Mouse (Mus musculus): ENCODE data around the gene Tacr2. TPM values are rescaled to one million over a fixed set of nuclear protein-coding genes. Genes with fewer than 3 reads are reported as not detected.

The Tacr2 gene
- 0.05 TPM in 1 of 2 replicates, not detected in the other for polyA plus RNA-seq (2012; rRNA removed)

DNA sequence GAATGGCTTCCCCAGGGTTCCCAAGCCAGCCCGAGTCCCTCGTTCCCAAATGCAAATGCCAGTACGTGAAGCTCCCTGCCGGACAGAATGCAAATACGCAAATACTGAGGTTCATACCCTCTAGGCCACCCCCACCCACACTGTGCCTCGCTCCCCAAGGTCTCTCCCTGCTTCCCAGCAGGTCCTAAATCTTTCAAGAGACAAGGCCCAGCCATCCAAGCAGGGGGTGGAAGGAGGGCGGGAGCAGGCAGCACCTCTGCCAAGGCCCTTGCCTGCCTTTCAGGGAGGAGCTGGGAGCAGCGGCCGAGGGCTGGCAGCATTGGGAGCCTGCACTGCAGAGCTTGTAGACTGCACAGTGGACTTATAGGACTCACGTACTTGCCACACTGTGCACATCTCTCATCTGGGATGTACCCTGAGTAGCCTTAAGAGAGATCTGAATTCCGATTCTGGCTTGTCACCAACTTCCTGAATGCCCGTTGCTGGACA lies at the start of gene Tacr2:
Tacr2 (plus strand) TSS at position 439 of the 489 bp plus-strand sequence.

DNA sequence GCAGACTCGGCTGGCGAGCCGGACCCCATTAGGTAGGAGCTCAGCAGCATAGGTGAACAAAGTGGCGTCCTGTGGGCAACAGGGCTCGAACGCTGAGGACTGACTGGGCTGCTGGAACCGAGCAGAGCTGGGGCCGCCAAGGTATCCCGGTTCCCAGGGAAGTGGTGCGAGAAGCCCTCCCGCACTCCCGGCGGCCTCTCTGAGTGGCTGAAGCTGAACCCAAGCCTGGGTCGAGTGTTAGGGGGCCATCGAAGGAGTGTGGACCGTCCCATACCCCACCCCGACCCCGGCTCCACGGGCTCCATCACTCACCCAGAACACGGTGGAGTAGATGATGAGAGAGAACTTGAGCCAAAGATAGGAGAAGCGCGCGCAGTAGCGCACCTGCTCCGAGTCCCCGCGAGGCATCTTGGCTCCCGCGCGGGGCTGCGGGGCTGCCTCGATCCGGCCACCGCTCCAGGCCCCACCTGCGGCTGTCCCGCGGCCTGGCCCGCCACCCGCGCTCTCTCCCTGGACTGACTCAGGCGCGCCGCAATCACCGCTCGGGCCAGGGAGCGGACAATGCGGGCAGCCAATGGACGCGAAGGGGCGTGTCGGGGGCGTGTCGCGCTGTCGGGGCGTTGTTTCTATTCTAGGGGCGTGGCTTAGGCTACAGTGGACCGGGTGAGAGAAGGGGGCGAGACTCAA lies 21.4 kb upstream of the Tacr2 start, which contains the start of gene Tspan15:
Tspan15 (minus strand) TSS at position 544 of the 687 bp plus-strand sequence.

Other genes with a start within 250 kb of the Tacr2 start
- not detected in 2 replicates for gene Neurog3, start 119.3 kb upstream of the Tacr2 start, polyA plus RNA-seq (2012; rRNA removed)
- gene Fam241b, start 108.5 kb upstream of the Tacr2 start, polyA plus RNA-seq (2012; rRNA removed), result 130 and 134 TPM in 2 replicates
- gene Tspan15, start 21.2 kb upstream of the Tacr2 start, polyA plus RNA-seq (2012; rRNA removed), result 10.6 and 13.1 TPM in 2 replicates
- 105 and 118 TPM in 2 replicates for gene Hk1, start 127.5 kb downstream of the Tacr2 start, polyA plus RNA-seq (2012; rRNA removed)
- gene Hkdc1, start 170.1 kb downstream of the Tacr2 start, polyA plus RNA-seq (2012; rRNA removed), result 0.35 and 0.41 TPM in 2 replicates
- gene 4930507D05Rik, start 197.1 kb downstream of the Tacr2 start, polyA plus RNA-seq (2012; rRNA removed), result 1.1 and 1.4 TPM in 2 replicates
- gene Supv3l1, start 197.3 kb downstream of the Tacr2 start, polyA plus RNA-seq (2012; rRNA removed), result 27.2 and 28.7 TPM in 2 replicates
- 28.3 and 30.0 TPM in 2 replicates for gene Vps26a, start 234.4 kb downstream of the Tacr2 start, polyA plus RNA-seq (2012; rRNA removed)